Mouse (Mus musculus) sigmoid colon, adult 10 weeks (tissue): ENCODE results near the gene Igll1. TPM values are rescaled to one million over a fixed set of nuclear protein-coding genes. Genes with fewer than 3 reads are reported as not detected.

Source experiments
- polyA plus RNA-seq: library from polyadenylated mRNA; stranded (reverse); fragments of 350-450 nt; fragmentation: Illumina TruSeq; extraction: RNeasy Lipid Tissue Mini Kit (QIAGEN cat#74804); gene quantifications from one replicate; pipeline ENCODE4 v1.2.3, GENCODE M21; 2014; ENCODE audit warnings: low read depth, low replicate concordance

The Igll1 gene
- not detected for polyA plus RNA-seq

GRCm38 (mm10) chr16:16863978-16864377, at the start of gene Igll1:
TSS of gene Igll1 (minus strand) at chr16:16863985.

GRCm38 (mm10) chr16:16896382-16897055, 32.7 kb upstream of the Igll1 start, which contains the start of gene Ppm1f:
TSS of gene Ppm1f (plus strand) at chr16:16896469.

DNA sequence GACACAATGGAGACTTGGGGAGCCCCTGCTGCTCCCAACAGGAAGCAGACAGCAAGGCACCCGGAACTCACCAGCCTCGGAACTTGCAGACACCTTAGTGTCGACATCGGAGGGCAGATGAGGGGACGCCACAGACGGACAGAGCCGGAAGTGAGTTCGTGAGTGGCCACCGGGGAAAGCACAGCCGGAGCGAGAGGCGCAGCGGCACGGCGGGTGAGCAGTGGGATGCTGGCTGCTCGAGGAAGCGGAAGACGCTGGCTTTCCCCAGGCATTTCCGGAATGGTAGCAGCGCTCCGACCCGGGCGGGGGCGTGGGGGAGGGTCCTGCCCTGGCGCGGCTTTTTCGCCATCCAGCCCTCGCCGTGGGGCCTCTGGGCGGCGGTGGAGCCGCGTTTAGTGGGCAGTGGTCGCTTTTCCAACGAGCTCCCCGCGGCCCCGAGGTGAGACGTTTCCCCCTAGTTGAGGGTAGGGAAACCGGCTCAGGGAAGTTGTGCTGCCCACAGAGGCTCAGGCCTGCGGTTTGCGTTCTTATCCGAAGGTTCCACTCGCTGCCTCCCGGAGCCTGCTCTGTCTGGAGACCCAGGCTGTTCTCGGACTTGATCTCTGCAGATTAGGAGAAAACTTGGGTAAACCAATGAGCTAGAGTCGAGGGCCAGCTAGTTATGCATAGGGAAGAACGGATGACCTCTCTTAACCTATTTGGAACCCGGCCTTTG, 7.0 kb upstream of the Igll1 start, which contains the start of the genes Top3b and Vpreb1:
Top3b (plus strand) TSS at position 120 of the 715 bp plus-strand sequence.
Vpreb1 (minus strand) TSS at position 227 of the 715 bp plus-strand sequence.

DNA sequence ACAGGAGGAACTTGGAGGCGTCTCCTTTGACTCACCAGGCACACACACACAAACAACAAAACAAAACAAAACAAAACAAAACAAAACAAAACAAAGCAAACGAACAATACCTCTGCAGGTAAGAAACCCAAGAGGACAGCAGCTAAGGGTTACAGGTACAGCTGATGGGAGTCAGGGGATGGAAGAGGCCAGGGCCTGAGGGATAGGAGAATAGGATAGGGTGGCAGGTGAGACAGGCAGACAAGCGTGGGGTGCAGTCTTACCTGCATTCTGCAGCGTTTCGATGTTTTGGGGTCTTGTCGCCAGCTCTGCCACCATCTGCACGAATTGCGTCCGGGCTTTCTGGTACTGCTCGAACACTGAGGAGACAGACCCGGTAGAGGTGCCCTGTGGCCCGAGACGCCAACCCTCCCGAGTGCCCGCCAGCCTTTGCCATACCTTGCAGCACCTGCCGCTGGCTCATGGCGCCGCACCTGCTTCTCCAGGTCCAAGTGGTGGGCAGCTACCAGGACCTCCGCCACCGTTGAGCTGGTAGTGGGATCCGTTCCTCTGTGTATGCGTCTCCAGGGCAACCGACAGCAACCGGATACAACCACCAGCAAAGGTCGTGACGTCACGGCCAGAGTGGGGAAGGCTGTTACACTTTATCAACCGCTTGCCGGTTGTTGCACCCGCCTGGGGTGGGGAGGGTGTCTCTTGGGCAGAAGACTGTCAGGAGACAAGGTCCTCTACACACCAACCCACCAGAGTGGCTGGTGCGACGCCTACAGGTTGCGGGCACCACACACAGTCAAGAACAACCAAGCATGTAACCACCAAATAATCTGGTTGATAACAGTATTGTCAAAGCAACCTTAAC, 34.8 kb downstream of the Igll1 start, which contains the start of gene Spag6l:
Spag6l (minus strand) TSS at position 700 of the 859 bp plus-strand sequence.

Other genes starting within 250 kb of the Igll1 start
- gene Olfr19, start 187.6 kb downstream of the Igll1 start, polyA plus RNA-seq: not detected
- gene Spag6l, start 34.5 kb downstream of the Igll1 start, polyA plus RNA-seq: not detected
- 21.5 TPM for gene Top3b, start 6.8 kb upstream of the Igll1 start, polyA plus RNA-seq
- not detected for gene Vpreb1, start 6.9 kb upstream of the Igll1 start, polyA plus RNA-seq
- 3.2 TPM for gene Ppm1f, start 32.5 kb upstream of the Igll1 start, polyA plus RNA-seq
- gene Mapk1, start 119.4 kb upstream of the Igll1 start, polyA plus RNA-seq: 272 TPM
- gene Ypel1, start 205.7 kb upstream of the Igll1 start, polyA plus RNA-seq: 0.66 TPM
- 117 TPM for gene Ppil2, start 247.3 kb upstream of the Igll1 start, polyA plus RNA-seq